Mouse (Mus musculus) gastrocnemius, adult 2 months (tissue): ENCODE results near the gene Smap2. TPM values are rescaled to one million over a fixed set of nuclear protein-coding genes. Genes with fewer than 3 reads are reported as not detected.
A peak's percentile ranks its signal among the peaks of the same experiment; 100 is the strongest.

Source experiments
- DNase-seq: peaks from one replicate; pipeline ENCODE4 v3.0.0; 2022
- H3K27ac ChIP-seq: fragments of 200-600 bp; 2 replicates; pipeline ENCODE4 v1.8.1; 2022; ENCODE audit warnings: mild to moderate bottlenecking
- H3K4me3 ChIP-seq: fragments of 200-600 bp; 2 replicates; pipeline ENCODE4 v1.8.1; 2022; ENCODE audit warnings: mild to moderate bottlenecking, moderate library complexity
- CTCF ChIP-seq: fragments of 200-600 bp; IDR thresholded peaks from 2 replicates; pipeline ENCODE4 v1.8.1; 2022; ENCODE audit warnings: antibody characterized with exemption, mild to moderate bottlenecking, moderate library complexity
- intact Hi-C: fragments of 180-260 bp; cut with DNase I; formaldehyde crosslinking; loops from one replicate; pipeline ENCODE4 v1.15.1; 2025
- total RNA-seq, 2 experiments: library from RNA; stranded (reverse); gene quantifications; 2 replicates each; pipeline ENCODE4 v1.2.3; 2021

Gene Smap2
- total RNA-seq, 2 experiments from 2014 or later, result 10.8 to 18.2 TPM

GRCm38 (mm10) chr4:121016021-121016898 lies 787 bp downstream of the Smap2 start:
- no peak for TF ChIP-seq CTCF
- no peak for DNase-seq
- intact Hi-C loops, result loop anchor here (2.0 kb wide), 1 partner anchor 29 kb away; no protein-coding TSS in a partner anchor

GRCm38 (mm10) chr4:121015268-121015659 lies 1.8 kb downstream of the Smap2 start:
- Histone ChIP-seq H3K27ac (no peak overlapping the region), H3K4me3 (peak overlapping the region; percentile 85)
- TF ChIP-seq CTCF, result no peak
- intact Hi-C loops, result no loop called here
- DNase-seq, result no peak

More at GRCm38 (mm10) chr4:121016021-121016898, 787 bp downstream of the Smap2 start:
- peak overlapping the region; percentile 85 for H3K4me3 ChIP-seq
- peak overlapping the region; percentile 95 for H3K27ac ChIP-seq

GRCm38 (mm10) chr4:121014594-121015267 lies 2.3 kb downstream of the Smap2 start:
- TF ChIP-seq CTCF, result no peak
- Histone ChIP-seq H3K27ac (no peak overlapping the region), H3K4me3 (peak overlapping the region; percentile 7; the same call in 1 of the 2 replicates)
- no peak for DNase-seq
- intact Hi-C loops, result no loop called here

GRCm38 (mm10) chr4:121010770-121011549 lies 6.1 kb downstream of the Smap2 start:
- intact Hi-C loops, result no loop called here
- no peak for TF ChIP-seq CTCF
- no peak overlapping the region for H3K4me3 ChIP-seq
- DNase-seq, result no peak
- H3K27ac ChIP-seq, result no peak overlapping the region

GRCm38 (mm10) chr4:121009151-121009550 lies 7.9 kb downstream of the Smap2 start:
- no peak for TF ChIP-seq CTCF
- intact Hi-C loops, result no loop called here
- DNase-seq, result no peak
- Histone ChIP-seq H3K4me3 (no peak overlapping the region), H3K27ac (no peak overlapping the region)

- no peak for DNase-seq
- TF ChIP-seq CTCF, result no peak
- Histone ChIP-seq H3K27ac (no peak overlapping the region), H3K4me3 (no peak overlapping the region)
- intact Hi-C loops, result no loop called here
Measured at GRCm38 (mm10) chr4:121008071-121008745, 8.8 kb downstream of the Smap2 start.

GRCm38 (mm10) chr4:121007006-121007405 lies 10.0 kb downstream of the Smap2 start:
- no peak for DNase-seq
- Histone ChIP-seq H3K27ac (no peak overlapping the region), H3K4me3 (no peak overlapping the region)
- no peak for TF ChIP-seq CTCF
- intact Hi-C loops, result no loop called here

GRCm38 (mm10) chr4:121004679-121005078 lies 12.4 kb downstream of the Smap2 start:
- TF ChIP-seq CTCF, result no peak
- no peak overlapping the region for H3K4me3 ChIP-seq
- peak overlapping the region; percentile 13; the same call in 1 of the 2 replicates for H3K27ac ChIP-seq
- intact Hi-C loops, result no loop called here
- no peak for DNase-seq

- Histone ChIP-seq H3K4me3 (no peak overlapping the region), H3K27ac (no peak overlapping the region)
- intact Hi-C loops, result no loop called here
- no peak for DNase-seq
- TF ChIP-seq CTCF, result no peak
Measured at GRCm38 (mm10) chr4:121003611-121004091, 13.4 kb downstream of the Smap2 start.

- no peak for TF ChIP-seq CTCF
- intact Hi-C loops, result no loop called here
- no peak overlapping the region for H3K27ac ChIP-seq
- no peak overlapping the region for H3K4me3 ChIP-seq
- no peak for DNase-seq
Measured at GRCm38 (mm10) chr4:121002400-121003171, 14.5 kb downstream of the Smap2 start.

GRCm38 (mm10) chr4:121001659-121002058 lies 15.4 kb downstream of the Smap2 start:
- TF ChIP-seq CTCF, result no peak
- no peak for DNase-seq
- no peak overlapping the region for H3K27ac ChIP-seq
- intact Hi-C loops, result no loop called here
- no peak overlapping the region for H3K4me3 ChIP-seq
